Mouse (Mus musculus): Measurements from ENCODE around the gene Klf7. TPM values are rescaled to one million over a fixed set of nuclear protein-coding genes. Genes with fewer than 3 reads are reported as not detected.
"Not testable (repeated sequence)": the region's sequence is repeated elsewhere in the genome, so short reads cannot be mapped to it uniquely, and the experiment has no call there.

Klf7 gene
- polyA plus RNA-seq, 1 experiment from 2014 or later, result 17.9 TPM

GRCm38 (mm10) chr1:64119358-64119794 lies 2.7 kb downstream of the Klf7 start:
- peak overlapping the region; percentile 94 for H3K9ac ChIP-seq

GRCm38 (mm10) chr1:64118285-64119170 lies 3.6 kb downstream of the Klf7 start:
- Histone ChIP-seq H3K4me2 (peak overlapping the region; percentile 75), H3K4me1 (peaks cover 62% of the 10 kb centered on the region), H3K4me3 (peak overlapping the region; percentile 84), H3K36me3 (no peaks in the 10 kb centered on the region), H3K9ac (peak overlapping the region; percentile 94), H3K9me3 (no peaks in the 10 kb centered on the region), H3K27ac (replicated peaks) (peak overlapping the region; percentile 100), H3K27me3 (replicated peaks) (no peaks in the 10 kb centered on the region)
- no peak for ATAC-seq (ENCODE audit: extremely low read depth, insufficient number of reproducible peaks, low FRiP score, low TSS enrichment)
- 32% methylated on average over 6 of the region's 6 CpGs for WGBS

More at GRCm38 (mm10) chr1:64119358-64119794, 2.7 kb downstream of the Klf7 start:
- H3K27me3 ChIP-seq (replicated peaks), result no peaks in the 10 kb centered on the region
- no peaks in the 10 kb centered on the region for H3K36me3 ChIP-seq
- H3K4me3 ChIP-seq, result peak overlapping the region; percentile 84
- H3K4me2 ChIP-seq, result peak overlapping the region; percentile 75
- ATAC-seq (ENCODE audit: extremely low read depth, insufficient number of reproducible peaks, low FRiP score, low TSS enrichment), result no peak
- no peaks in the 10 kb centered on the region for H3K9me3 ChIP-seq
- H3K4me1 ChIP-seq, result peaks cover 54% of the 10 kb centered on the region
- peak overlapping the region; percentile 100 for H3K27ac ChIP-seq (replicated peaks)
- 10% methylated on average over 7 of the region's 7 CpGs for WGBS

GRCm38 (mm10) chr1:64117478-64118284 lies 4.4 kb downstream of the Klf7 start:
- no peaks in the 10 kb centered on the region for H3K36me3 ChIP-seq
- H3K27me3 ChIP-seq (replicated peaks), result no peaks in the 10 kb centered on the region
- WGBS, result 65% methylated on average over 11 of the region's 11 CpGs
- H3K27ac ChIP-seq (replicated peaks), result no peak overlapping the region; the same call in 1 of the 2 replicates
- H3K4me3 ChIP-seq, result peak overlapping the region; percentile 2; the same call in 1 of the 2 replicates
- H3K4me1 ChIP-seq, result peaks cover 60% of the 10 kb centered on the region
- ATAC-seq (ENCODE audit: extremely low read depth, insufficient number of reproducible peaks, low FRiP score, low TSS enrichment), result no peak
- H3K9ac ChIP-seq, result peak overlapping the region; percentile 94
- H3K9me3 ChIP-seq, result no peaks in the 10 kb centered on the region
- H3K4me2 ChIP-seq, result peak overlapping the region; percentile 75

GRCm38 (mm10) chr1:64116746-64117455 lies 5.2 kb downstream of the Klf7 start:
- no peak overlapping the region for H3K9ac ChIP-seq
- no peak overlapping the region for H3K4me3 ChIP-seq
- ATAC-seq (ENCODE audit: extremely low read depth, insufficient number of reproducible peaks, low FRiP score, low TSS enrichment), result no peak
- 77% methylated on average over 6 of the region's 6 CpGs for WGBS
- H3K4me2 ChIP-seq, result peak overlapping the region; percentile 75; the same call in 1 of the 2 replicates
- no peaks in the 10 kb centered on the region for H3K36me3 ChIP-seq
- H3K4me1 ChIP-seq, result peaks cover 61% of the 10 kb centered on the region
- H3K27me3 ChIP-seq (replicated peaks), result no peaks in the 10 kb centered on the region
- no peak overlapping the region for H3K27ac ChIP-seq (replicated peaks)
- H3K9me3 ChIP-seq, result no peaks in the 10 kb centered on the region

- H3K9me3 ChIP-seq, result no peaks in the 10 kb centered on the region
- H3K4me2 ChIP-seq, result no peak overlapping the region
- H3K4me1 ChIP-seq, result peaks cover 78% of the 10 kb centered on the region
- no peaks in the 10 kb centered on the region for H3K27me3 ChIP-seq (replicated peaks)
- WGBS, result 72% methylated on average over 3 of the region's 3 CpGs
- H3K9ac ChIP-seq, result no peak overlapping the region
- ATAC-seq (ENCODE audit: extremely low read depth, insufficient number of reproducible peaks, low FRiP score, low TSS enrichment), result no peak
- no peak overlapping the region for H3K27ac ChIP-seq (replicated peaks)
- H3K4me3 ChIP-seq, result no peak overlapping the region
- no peaks in the 10 kb centered on the region for H3K36me3 ChIP-seq
These were observed 7.5 kb downstream of the Klf7 start for GRCm38 (mm10) chr1:64114579-64114978.

- H3K9me3 ChIP-seq; H3K4me2 ChIP-seq; H3K4me3 ChIP-seq; H3K27me3 ChIP-seq (replicated peaks); H3K9ac ChIP-seq; ATAC-seq (ENCODE audit: extremely low read depth, insufficient number of reproducible peaks, low FRiP score, low TSS enrichment): not testable (repeated sequence)
- Histone ChIP-seq H3K4me1 (peaks cover 63% of the 10 kb centered on the region), H3K27ac (replicated peaks) (peak overlapping the region; percentile 36; the same call in 1 of the 2 replicates), H3K36me3 (peaks cover 14% of the 10 kb centered on the region)
- WGBS, result 78% methylated on average over 3 of the region's 3 CpGs
These were observed 13.4 kb downstream of the Klf7 start for GRCm38 (mm10) chr1:64108653-64109052.

GRCm38 (mm10) chr1:64107526-64107925 lies 14.6 kb downstream of the Klf7 start:
- H3K4me3 ChIP-seq, result no peak overlapping the region
- 62% methylated on average over 7 of the region's 7 CpGs for WGBS

GRCm38 (mm10) chr1:64106127-64106526 lies 16.0 kb downstream of the Klf7 start:
- Histone ChIP-seq H3K27ac (replicated peaks) (peak overlapping the region; percentile 15; the same call in 1 of the 2 replicates), H3K9me3 (no peaks in the 10 kb centered on the region), H3K36me3 (peaks cover 20% of the 10 kb centered on the region), H3K9ac (no peak overlapping the region), H3K27me3 (replicated peaks) (no peaks in the 10 kb centered on the region), H3K4me2 (no peak overlapping the region), H3K4me1 (peaks cover 54% of the 10 kb centered on the region), H3K4me3 (no peak overlapping the region)
- WGBS, result 60% methylated on average over 5 of the region's 5 CpGs
- no peak for ATAC-seq (ENCODE audit: extremely low read depth, insufficient number of reproducible peaks, low FRiP score, low TSS enrichment)

More at GRCm38 (mm10) chr1:64107526-64107925, 14.6 kb downstream of the Klf7 start:
- no peaks in the 10 kb centered on the region for H3K9me3 ChIP-seq
- H3K4me2 ChIP-seq, result no peak overlapping the region
- ATAC-seq (ENCODE audit: extremely low read depth, insufficient number of reproducible peaks, low FRiP score, low TSS enrichment), result no peak
- H3K27ac ChIP-seq (replicated peaks), result peak overlapping the region; percentile 48
- no peak overlapping the region for H3K9ac ChIP-seq
- H3K27me3 ChIP-seq (replicated peaks), result no peaks in the 10 kb centered on the region
- H3K4me1 ChIP-seq, result peaks cover 61% of the 10 kb centered on the region
- peaks cover 20% of the 10 kb centered on the region for H3K36me3 ChIP-seq

- 67% methylated on average over 7 of the region's 7 CpGs for WGBS
- no peak overlapping the region for H3K4me3 ChIP-seq
- peaks cover 25% of the 10 kb centered on the region for H3K36me3 ChIP-seq
- no peak overlapping the region for H3K4me2 ChIP-seq
- no peaks in the 10 kb centered on the region for H3K27me3 ChIP-seq (replicated peaks)
- no peak overlapping the region for H3K27ac ChIP-seq (replicated peaks)
- peaks cover 50% of the 10 kb centered on the region for H3K4me1 ChIP-seq
- ATAC-seq (ENCODE audit: extremely low read depth, insufficient number of reproducible peaks, low FRiP score, low TSS enrichment), result no peak; the same call in 1 of the 2 replicates
- H3K9me3 ChIP-seq, result no peaks in the 10 kb centered on the region
- no peak overlapping the region for H3K9ac ChIP-seq
These were observed 16.9 kb downstream of the Klf7 start for GRCm38 (mm10) chr1:64105181-64105646.

- H3K27ac ChIP-seq (replicated peaks), result no peak overlapping the region
These were observed 17.4 kb downstream of the Klf7 start for GRCm38 (mm10) chr1:64104665-64105064.

More at GRCm38 (mm10) chr1:64104665-64105064, 17.4 kb downstream of the Klf7 start:
- no peak overlapping the region for H3K9ac ChIP-seq
- H3K4me3 ChIP-seq, result no peak overlapping the region
- ATAC-seq (ENCODE audit: extremely low read depth, insufficient number of reproducible peaks, low FRiP score, low TSS enrichment), result peak; percentile 8; the same call in 1 of the 2 replicates
- 69% methylated on average over 3 of the region's 3 CpGs for WGBS
- peaks cover 49% of the 10 kb centered on the region for H3K4me1 ChIP-seq
- peaks cover 31% of the 10 kb centered on the region for H3K36me3 ChIP-seq
- no peaks in the 10 kb centered on the region for H3K9me3 ChIP-seq
- H3K27me3 ChIP-seq (replicated peaks), result no peaks in the 10 kb centered on the region
- H3K4me2 ChIP-seq, result no peak overlapping the region
